Mouse (Mus musculus): ENCODE results near the gene Defa22.
"Not testable (repeated sequence)": the region's sequence is repeated elsewhere in the genome, so short reads cannot be mapped to it uniquely, and the experiment has no call there.

Defa22 gene

GRCm38 (mm10) chr8:21161977-21162376 lies at the start of gene Defa22:
Gene Defa22, plus strand, starts transcription at chr8:21162277.
- DNase-seq: not testable (repeated sequence)

- not testable (repeated sequence) for DNase-seq
These were observed 27.7 kb upstream of the Defa22 start, which contains the start of gene Defa30 for GRCm38 (mm10) chr8:21134342-21134741. Gene Defa30, plus strand, starts transcription at chr8:21134642.

GRCm38 (mm10) chr8:21191314-21191713 lies 29.2 kb downstream of the Defa22 start, which contains the start of gene Defa31:
Gene Defa31, plus strand, starts transcription at chr8:21191614.
- not testable (repeated sequence) for DNase-seq

- not testable (repeated sequence) for DNase-seq
These were observed 39.2 kb downstream of the Defa22 start, which contains the start of gene Gm15293 for GRCm38 (mm10) chr8:21201261-21201660. Gene Gm15293, plus strand, starts transcription at chr8:21201561.

Data from kidney, postnatal 14 days (tissue).